Mouse (Mus musculus) limb, embryonic 12.5 days (tissue): ENCODE measurements around the gene Bcan. TPM values are rescaled to one million over a fixed set of nuclear protein-coding genes. Genes with fewer than 3 reads are reported as not detected.

Experiments used
- ATAC-seq: fragments of 200-750 bp; cut with Nextera tagmentation; 2 replicates; pipeline ENCODE4 v1.8.0; 2017; ENCODE audit warnings: low read depth, moderate TSS enrichment; ENCODE audit not compliant: insufficient number of reproducible peaks, insufficient read depth, low FRiP score, low TSS enrichment
- H3K27ac ChIP-seq: fragments of 300-500 bp; sonication (generic); 2 replicates; pipeline ENCODE4 v1.5.1; 2016; ENCODE audit warnings: mild to moderate bottlenecking, moderate library complexity
- H3K27me3 ChIP-seq: fragments of 300-500 bp; sonication (generic); 2 replicates; pipeline ENCODE4 v1.6.1; 2016; ENCODE audit warnings: mild to moderate bottlenecking, moderate library complexity
- H3K36me3 ChIP-seq: fragments of 300-500 bp; sonication (generic); 2 replicates; pipeline ENCODE4 v1.6.1; 2016; ENCODE audit warnings: mild to moderate bottlenecking, moderate library complexity
- H3K4me1 ChIP-seq: fragments of 300-500 bp; sonication (generic); replicated peaks from 2 replicates; pipeline ENCODE4 v1.6.1; 2016
- H3K4me2 ChIP-seq: fragments of 300-500 bp; sonication (generic); 2 replicates; pipeline ENCODE4 v1.6.1; 2016; ENCODE audit warnings: mild to moderate bottlenecking, moderate library complexity
- H3K4me3 ChIP-seq: fragments of 300-500 bp; sonication (generic); replicated peaks from 2 replicates; pipeline ENCODE4 v1.5.1; 2016; ENCODE audit warnings: mild to moderate bottlenecking
- H3K9ac ChIP-seq: fragments of 300-500 bp; sonication (generic); replicated peaks from 2 replicates; pipeline ENCODE4 v1.6.1; 2016; ENCODE audit warnings: mild to moderate bottlenecking, moderate library complexity
- H3K9me3 ChIP-seq: fragments of 300-500 bp; sonication (generic); 2 replicates; pipeline ENCODE4 v1.6.1; 2016; ENCODE audit warnings: mild to moderate bottlenecking, moderate library complexity
- WGBS: fragments of 180-500 bp; shearing (Covaris S2); methylation state at CpG from one replicate; pipeline ENCODE4 v1.1.7; 2016; 5-methylcytosine and 5-hydroxymethylcytosine counted together
- polyA plus RNA-seq: library from polyadenylated mRNA; unstranded; fragments of >200 nt; fragmentation: Nextera tagmentation; extraction: Ambion mirVana; gene quantifications from 2 replicates; pipeline ENCODE4 v1.2.1, GENCODE M21; 2016

Bcan gene
- 0.13 and 0.65 TPM in 2 replicates for polyA plus RNA-seq

GRCm38 (mm10) chr3:88000181-88000580, at the start of gene Bcan:
Bcan (minus strand) TSS chr3:88000230.
- H3K9me3 ChIP-seq = peaks cover 7% of the 10 kb centered on the region
- WGBS = 1% methylated on average over 39 of the region's 39 CpGs
- no peak within 1 kb of the TSS for H3K27ac ChIP-seq
- H3K4me2 ChIP-seq = peak within 1 kb of the TSS; percentile 76
- no peaks in the 10 kb centered on the region for H3K36me3 ChIP-seq
- ATAC-seq = no peak
- peak within 1 kb of the TSS; percentile 34 for H3K9ac ChIP-seq
- peaks cover 23% of the 10 kb centered on the region for H3K4me1 ChIP-seq
- H3K27me3 ChIP-seq = peaks cover 100% of the 10 kb centered on the region
- H3K4me3 ChIP-seq = peak within 1 kb of the TSS; percentile 48

- no peaks in the 10 kb centered on the region for H3K4me1 ChIP-seq
- H3K9me3 ChIP-seq = no peaks in the 10 kb centered on the region
- H3K4me3 ChIP-seq = no peak overlapping the region
- 85% methylated on average over 3 of the region's 3 CpGs for WGBS
- ATAC-seq = no peak
- H3K27ac ChIP-seq = no peak overlapping the region
- peaks cover 49% of the 10 kb centered on the region for H3K36me3 ChIP-seq
- H3K4me2 ChIP-seq = no peak overlapping the region
- H3K27me3 ChIP-seq = no peaks in the 10 kb centered on the region
- no peak overlapping the region for H3K9ac ChIP-seq
Measured at GRCm38 (mm10) chr3:88049532-88049931, 49.5 kb upstream of the Bcan start.

DNA sequence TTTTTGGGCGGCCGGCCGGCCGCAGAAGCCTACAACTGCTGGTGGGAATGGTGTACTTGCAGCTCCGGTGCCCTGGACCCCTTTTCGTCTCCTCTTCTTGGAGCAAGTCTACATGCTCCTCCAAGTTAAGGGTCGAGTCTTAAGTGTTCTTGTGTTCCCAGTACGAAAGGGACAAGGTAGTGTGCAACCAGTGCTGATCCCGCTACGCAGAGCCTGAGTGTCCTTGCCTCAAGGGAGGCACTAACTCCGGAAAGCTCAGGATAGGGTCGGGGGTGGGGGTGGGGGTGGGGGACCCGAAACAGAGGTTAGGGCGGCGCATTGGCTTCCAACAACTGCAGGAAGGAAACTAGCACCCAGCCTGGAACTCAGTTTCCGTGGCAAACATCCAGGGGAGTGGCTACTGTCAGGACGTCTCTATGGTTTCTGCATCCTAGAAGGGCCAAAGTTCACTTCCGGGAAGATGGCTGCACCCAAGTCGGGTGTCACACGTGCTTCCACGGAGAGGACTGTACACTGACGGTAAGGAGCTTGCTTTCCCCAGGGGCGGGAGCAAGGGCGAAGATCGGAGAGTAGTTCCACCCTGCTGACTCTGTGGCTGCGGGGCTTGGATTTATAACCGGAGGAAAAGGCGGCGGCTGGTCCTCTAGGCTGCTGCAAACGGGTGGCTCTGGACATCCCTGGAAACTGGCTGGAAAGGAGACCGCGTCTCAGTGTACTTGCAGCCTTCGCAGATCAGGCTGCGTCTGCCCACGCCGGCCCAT, 42.8 kb upstream of the Bcan start, which contains the start of gene Gpatch4:
Gene Gpatch4 (plus strand): TSS at position 448 of the 761 bp plus-strand sequence.
- WGBS = 10% methylated on average over 36 of the region's 36 CpGs
- Histone ChIP-seq H3K9ac (peak within 1 kb of the TSS; percentile 63), H3K9me3 (no peaks in the 10 kb centered on the region), H3K4me3 (peak within 1 kb of the TSS; percentile 80), H3K27me3 (peaks cover 26% of the 10 kb centered on the region), H3K27ac (0 out of 2 replicates have a peak within 1 kb of the TSS, but pooled peaks have one; percentile 4), H3K36me3 (peaks cover 3% of the 10 kb centered on the region; the same call in 1 of the 2 replicates), H3K4me2 (peak within 1 kb of the TSS; percentile 79), H3K4me1 (peaks cover 6% of the 10 kb centered on the region; the same call in 1 of the 2 replicates)
- peak; percentile 78 for ATAC-seq

DNA sequence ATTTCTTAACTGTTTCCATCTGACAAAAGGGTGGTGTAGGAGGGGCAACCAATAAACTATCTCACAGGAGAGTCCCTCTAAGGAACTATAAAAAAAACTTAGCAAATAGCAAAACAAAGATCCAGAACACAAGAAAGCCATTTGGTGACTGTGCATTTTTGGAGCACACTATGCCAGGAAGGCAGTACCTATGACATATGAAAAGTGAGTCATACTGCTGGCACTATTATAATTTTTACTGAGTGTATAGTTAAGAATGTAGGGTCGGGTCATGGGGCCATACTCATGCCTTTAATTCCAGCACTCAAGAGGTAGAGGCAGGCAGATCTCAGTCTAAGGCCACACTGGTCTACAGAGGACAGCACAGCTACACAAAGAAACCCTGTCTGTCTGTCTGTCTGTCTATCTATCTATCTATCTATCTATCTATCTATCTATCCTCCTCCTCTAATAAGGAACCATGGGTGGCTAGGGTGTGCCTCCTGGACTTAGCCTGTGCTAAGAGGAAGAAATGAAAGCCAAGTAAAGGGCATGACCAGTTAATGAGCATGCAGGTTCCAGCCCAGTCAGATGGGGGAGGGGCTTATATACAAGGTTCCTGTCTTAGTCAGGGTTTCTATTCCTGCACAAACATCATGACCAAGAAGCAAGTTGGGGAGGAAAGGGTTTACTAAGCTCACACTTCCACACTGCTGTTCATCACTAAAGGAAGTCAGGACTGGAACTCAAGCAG, 35.7 kb upstream of the Bcan start:
- Histone ChIP-seq H3K9me3 (no peaks in the 10 kb centered on the region), H3K27ac (no peak overlapping the region), H3K9ac (no peak overlapping the region), H3K4me3 (no peak overlapping the region), H3K4me1 (no peaks in the 10 kb centered on the region), H3K27me3 (peaks cover 58% of the 10 kb centered on the region), H3K36me3 (no peaks in the 10 kb centered on the region), H3K4me2 (no peak overlapping the region)
- no peak for ATAC-seq
- 65% methylated on average over 1 of the region's 1 CpGs for WGBS

GRCm38 (mm10) chr3:88033506-88033905, 33.5 kb upstream of the Bcan start:
- H3K27ac ChIP-seq = no peak overlapping the region
- no peak overlapping the region for H3K9ac ChIP-seq
- H3K4me1 ChIP-seq = no peaks in the 10 kb centered on the region
- no peak for ATAC-seq
- peaks cover 61% of the 10 kb centered on the region for H3K27me3 ChIP-seq
- H3K9me3 ChIP-seq = peaks cover under 1% of the 10 kb centered on the region; the same call in 1 of the 2 replicates
- H3K4me2 ChIP-seq = no peak overlapping the region
- no peaks in the 10 kb centered on the region for H3K36me3 ChIP-seq
- no peak overlapping the region for H3K4me3 ChIP-seq
- 64% methylated on average over 5 of the region's 5 CpGs for WGBS

GRCm38 (mm10) chr3:88030608-88031395, 30.8 kb upstream of the Bcan start:
- no peak overlapping the region for H3K4me2 ChIP-seq
- H3K9ac ChIP-seq = no peak overlapping the region
- H3K27me3 ChIP-seq = peaks cover 70% of the 10 kb centered on the region
- H3K4me1 ChIP-seq = no peaks in the 10 kb centered on the region
- H3K4me3 ChIP-seq = no peak overlapping the region
- WGBS = 16% methylated on average over 19 of the region's 19 CpGs
- no peak for ATAC-seq
- no peaks in the 10 kb centered on the region for H3K36me3 ChIP-seq
- H3K27ac ChIP-seq = no peak overlapping the region
- H3K9me3 ChIP-seq = peaks cover 9% of the 10 kb centered on the region

GRCm38 (mm10) chr3:88027434-88028186, 27.6 kb upstream of the Bcan start, which contains the start of gene Hapln2:
Hapln2 (minus strand) TSS chr3:88027583.
- H3K9me3 ChIP-seq = peaks cover 9% of the 10 kb centered on the region
- ATAC-seq = no peak
- H3K9ac ChIP-seq = no peak within 1 kb of the TSS
- peaks cover 14% of the 10 kb centered on the region for H3K4me1 ChIP-seq
- no peak within 1 kb of the TSS for H3K4me2 ChIP-seq
- WGBS = 59% methylated on average over 5 of the region's 5 CpGs
- H3K4me3 ChIP-seq = no peak within 1 kb of the TSS
- peaks cover 86% of the 10 kb centered on the region for H3K27me3 ChIP-seq
- H3K36me3 ChIP-seq = no peaks in the 10 kb centered on the region
- H3K27ac ChIP-seq = no peak within 1 kb of the TSS

GRCm38 (mm10) chr3:88026823-88027222, 26.8 kb upstream of the Bcan start:
- ATAC-seq = no peak
- Histone ChIP-seq H3K9ac (no peak overlapping the region), H3K4me2 (no peak overlapping the region), H3K36me3 (no peaks in the 10 kb centered on the region), H3K4me3 (no peak overlapping the region), H3K9me3 (peaks cover 9% of the 10 kb centered on the region), H3K4me1 (peaks cover 18% of the 10 kb centered on the region), H3K27ac (no peak overlapping the region), H3K27me3 (peaks cover 86% of the 10 kb centered on the region)
- 64% methylated on average over 7 of the region's 7 CpGs for WGBS

- peaks cover 80% of the 10 kb centered on the region for H3K27me3 ChIP-seq
- no peaks in the 10 kb centered on the region for H3K36me3 ChIP-seq
- under 1% methylated on average over 81 of the region's 81 CpGs for WGBS
- no peak overlapping the region for H3K27ac ChIP-seq
- ATAC-seq = peak; percentile 66; the same call in 1 of the 2 replicates
- H3K4me1 ChIP-seq = peaks cover 18% of the 10 kb centered on the region
- H3K4me2 ChIP-seq = peak overlapping the region; percentile 95
- peak overlapping the region; percentile 44; the same call in 1 of the 2 replicates for H3K9ac ChIP-seq
- peaks cover 7% of the 10 kb centered on the region for H3K9me3 ChIP-seq
- H3K4me3 ChIP-seq = peak overlapping the region; percentile 52
Measured at GRCm38 (mm10) chr3:88023192-88024074, 23.4 kb upstream of the Bcan start.
